Mouse (Mus musculus) neural tube, embryonic 14.5 days (tissue): Measurements from ENCODE around the gene Map3k14. TPM values are rescaled to one million over a fixed set of nuclear protein-coding genes. Genes with fewer than 3 reads are reported as not detected.

Source experiments
- ATAC-seq: fragments of 200-750 bp; cut with Nextera tagmentation; 2 replicates; pipeline ENCODE4 v1.8.0; 2017; ENCODE audit warnings: low read depth, mild to moderate bottlenecking, moderate TSS enrichment, moderate library complexity
- H3K27ac ChIP-seq: fragments of 300-500 bp; sonication (generic); 2 replicates; pipeline ENCODE4 v1.5.1; 2014; ENCODE audit warnings: low read depth, mild to moderate bottlenecking, control low read depth, low read length, moderate library complexity, mixed read lengths
- H3K27me3 ChIP-seq: fragments of 300-500 bp; sonication (generic); 2 replicates; pipeline ENCODE4 v1.6.1; 2014; ENCODE audit warnings: low read length; ENCODE audit not compliant: control insufficient read depth, insufficient read depth
- H3K36me3 ChIP-seq: fragments of 300-500 bp; sonication (generic); 2 replicates; pipeline ENCODE4 v1.6.1; 2014; ENCODE audit warnings: low read length, mixed read lengths; ENCODE audit not compliant: control insufficient read depth, insufficient read depth
- H3K4me1 ChIP-seq: fragments of 300-500 bp; sonication (generic); 2 replicates; pipeline ENCODE4 v1.6.1; 2014; ENCODE audit warnings: low read length; ENCODE audit not compliant: control insufficient read depth, insufficient read depth
- H3K4me2 ChIP-seq: fragments of 300-500 bp; sonication (generic); 2 replicates; pipeline ENCODE4 v1.6.1; 2014; ENCODE audit warnings: mild to moderate bottlenecking, low read depth, low read length, control low read depth
- H3K4me3 ChIP-seq: fragments of 300-500 bp; sonication (generic); 2 replicates; pipeline ENCODE4 v1.5.1; 2014; ENCODE audit warnings: low read depth, low read length, control low read depth, mixed read lengths
- H3K9ac ChIP-seq: fragments of 300-500 bp; sonication (generic); replicated peaks from 2 replicates; pipeline ENCODE4 v1.6.1; 2014; ENCODE audit warnings: low read depth, mild to moderate bottlenecking, control low read depth, low read length, mixed read lengths
- H3K9me3 ChIP-seq: fragments of 300-500 bp; sonication (generic); 2 replicates; pipeline ENCODE4 v1.6.1; 2016; ENCODE audit warnings: low read length; ENCODE audit not compliant: control insufficient read depth
- WGBS: fragments of 180-500 bp; shearing (Covaris S2); extraction: QIAGEN DNeasy Blood & Tissue Kit; methylation state at CpG from one replicate; pipeline ENCODE4 v1.1.7; 2014; 5-methylcytosine and 5-hydroxymethylcytosine counted together
- polyA plus RNA-seq: library from polyadenylated mRNA; unstranded; fragments of >200 nt; fragmentation: Nextera tagmentation; extraction: Ambion mirVana; gene quantifications from 2 replicates; pipeline ENCODE4 v1.2.1, GENCODE M21; 2014

Map3k14 gene
- polyA plus RNA-seq, 1 experiment from 2014 or later: 3.0 TPM

DNA sequence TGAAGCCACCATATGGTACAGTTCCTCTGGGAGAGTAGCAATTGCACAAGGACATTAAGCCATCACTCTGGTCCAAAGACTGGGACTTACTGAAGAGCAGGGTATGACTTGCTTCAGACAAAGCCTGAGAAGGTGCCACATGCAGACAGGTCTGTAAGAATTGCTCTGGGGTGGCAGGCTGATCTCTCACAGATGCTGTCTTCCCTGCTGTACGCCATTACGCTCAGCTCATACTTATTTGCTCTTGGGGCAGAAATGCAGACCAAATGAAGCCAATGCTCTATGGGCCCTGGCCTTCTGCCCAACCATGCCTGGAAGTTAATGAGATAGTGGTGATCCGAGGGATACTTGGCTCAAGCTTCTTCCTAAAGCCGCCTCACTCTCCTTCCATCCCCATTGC, 22.4 kb downstream of the Map3k14 start:
- H3K27ac ChIP-seq: no peak overlapping the region
- WGBS: 79% methylated on average over 4 of the region's 4 CpGs
- peaks cover 6% of the 10 kb centered on the region; the same call in 1 of the 2 replicates for H3K4me1 ChIP-seq
- no peak overlapping the region for H3K4me3 ChIP-seq
- H3K27me3 ChIP-seq: no peaks in the 10 kb centered on the region
- H3K9ac ChIP-seq: no peak overlapping the region
- H3K4me2 ChIP-seq: no peak overlapping the region
- no peaks in the 10 kb centered on the region for H3K9me3 ChIP-seq
- no peak for ATAC-seq
- H3K36me3 ChIP-seq: no peaks in the 10 kb centered on the region

DNA sequence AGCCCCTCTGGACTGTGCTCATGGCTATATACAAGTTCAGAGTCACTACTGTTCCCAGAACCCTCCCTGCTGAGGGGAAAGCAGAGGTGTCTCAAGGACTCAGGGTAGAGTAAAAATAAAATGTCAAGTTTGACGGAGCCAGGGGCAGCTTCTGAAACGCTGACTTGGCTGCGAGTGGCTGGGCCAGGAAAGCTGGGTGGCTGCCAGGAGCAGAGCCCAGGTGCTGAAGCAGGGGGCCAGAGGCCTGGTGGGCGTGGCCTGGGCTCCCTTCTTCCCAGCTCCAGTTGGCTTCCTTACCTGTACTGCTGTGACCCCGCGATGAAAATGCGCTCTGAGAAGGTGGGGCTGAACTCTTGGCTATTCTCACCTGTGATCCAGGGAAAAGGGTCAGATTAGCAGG, 26.5 kb downstream of the Map3k14 start:
- 53% methylated on average over 7 of the region's 7 CpGs for WGBS
- no peaks in the 10 kb centered on the region for H3K9me3 ChIP-seq
- no peak overlapping the region for H3K9ac ChIP-seq
- no peak overlapping the region for H3K4me2 ChIP-seq
- 0 out of 2 replicates have a peak, but pooled peaks cover 6% of the 10 kb centered on the region for H3K36me3 ChIP-seq
- H3K27ac ChIP-seq: no peak overlapping the region
- H3K27me3 ChIP-seq: no peaks in the 10 kb centered on the region
- no peak overlapping the region for H3K4me3 ChIP-seq
- no peak for ATAC-seq
- no peaks in the 10 kb centered on the region for H3K4me1 ChIP-seq

DNA sequence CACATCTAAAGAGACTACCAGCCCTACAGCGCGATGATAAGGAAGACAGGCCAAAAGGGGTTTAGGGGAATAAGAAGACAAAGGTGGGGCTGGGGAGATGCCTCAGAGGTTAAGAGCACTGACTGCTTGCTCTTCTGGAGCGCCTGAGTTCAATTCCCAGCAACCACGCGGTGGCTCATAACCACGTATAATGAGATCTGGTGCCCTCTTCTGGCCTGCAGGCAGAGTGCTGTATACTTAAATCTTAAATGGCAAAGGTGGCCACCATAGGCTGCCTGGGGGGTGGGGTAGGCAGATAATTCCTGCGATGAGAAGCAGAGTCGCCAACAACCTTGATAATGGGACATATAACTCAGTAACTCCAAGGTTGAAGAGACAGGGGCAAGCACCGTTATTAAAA, 29.5 kb downstream of the Map3k14 start:
- H3K27me3 ChIP-seq: no peaks in the 10 kb centered on the region
- ATAC-seq: no peak
- H3K4me1 ChIP-seq: no peaks in the 10 kb centered on the region
- no peak overlapping the region for H3K27ac ChIP-seq
- H3K4me3 ChIP-seq: no peak overlapping the region
- H3K4me2 ChIP-seq: no peak overlapping the region
- H3K9ac ChIP-seq: no peak overlapping the region
- H3K36me3 ChIP-seq: 0 out of 2 replicates have a peak, but pooled peaks cover 6% of the 10 kb centered on the region
- WGBS: 78% methylated on average over 9 of the region's 9 CpGs
- H3K9me3 ChIP-seq: no peaks in the 10 kb centered on the region

DNA sequence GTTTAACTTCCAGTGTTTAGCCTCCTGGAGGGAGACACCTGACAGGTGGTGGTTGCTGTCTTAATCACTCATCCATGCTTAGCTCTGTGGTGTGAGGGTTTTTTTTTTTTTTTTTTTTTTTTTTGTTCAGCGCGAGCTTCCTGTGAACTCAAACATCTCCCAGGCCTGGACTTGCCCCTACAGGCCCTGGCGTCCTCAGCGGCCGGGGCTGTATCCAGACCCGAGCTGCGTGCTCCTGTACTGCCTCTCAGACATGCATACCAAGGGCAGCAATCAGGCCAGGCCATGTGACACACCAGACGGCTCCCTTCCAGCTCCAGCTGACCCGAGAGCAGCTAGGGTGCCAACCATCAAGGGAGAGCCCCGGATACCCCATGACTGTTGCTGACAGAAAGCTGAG, 30.4 kb downstream of the Map3k14 start:
- no peaks in the 10 kb centered on the region for H3K4me1 ChIP-seq
- H3K4me3 ChIP-seq: no peak overlapping the region
- H3K9me3 ChIP-seq: no peaks in the 10 kb centered on the region
- ATAC-seq: no peak
- H3K27me3 ChIP-seq: no peaks in the 10 kb centered on the region
- WGBS: 88% methylated on average over 10 of the region's 10 CpGs
- H3K27ac ChIP-seq: no peak overlapping the region
- 0 out of 2 replicates have a peak, but pooled peaks cover 6% of the 10 kb centered on the region for H3K36me3 ChIP-seq
- H3K4me2 ChIP-seq: no peak overlapping the region
- H3K9ac ChIP-seq: no peak overlapping the region

DNA sequence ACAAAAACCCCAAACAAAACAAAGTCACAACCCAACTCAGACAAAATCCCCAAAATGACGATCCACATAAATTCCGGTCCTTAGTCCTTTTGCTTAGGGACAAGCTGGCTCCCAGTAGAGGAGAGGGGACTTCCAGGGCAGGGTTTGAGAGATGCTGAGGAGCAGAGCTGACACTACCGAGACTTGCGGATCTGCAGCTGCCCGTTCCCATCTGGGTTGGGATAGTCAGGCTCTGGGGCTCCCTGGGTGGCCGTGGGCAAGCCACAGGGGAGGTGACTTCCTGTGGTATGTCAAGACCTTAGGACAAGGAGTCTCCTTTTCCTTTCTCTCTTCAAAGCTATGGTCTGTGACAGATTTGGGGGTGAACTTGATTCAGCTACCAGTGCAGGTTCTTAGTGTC, 30.8 kb downstream of the Map3k14 start:
- Histone ChIP-seq H3K9me3 (no peaks in the 10 kb centered on the region), H3K4me1 (no peaks in the 10 kb centered on the region), H3K4me2 (no peak overlapping the region), H3K9ac (no peak overlapping the region), H3K36me3 (0 out of 2 replicates have a peak, but pooled peaks cover 6% of the 10 kb centered on the region), H3K27me3 (no peaks in the 10 kb centered on the region), H3K27ac (no peak overlapping the region), H3K4me3 (no peak overlapping the region)
- 82% methylated on average over 6 of the region's 6 CpGs for WGBS
- no peak for ATAC-seq

DNA sequence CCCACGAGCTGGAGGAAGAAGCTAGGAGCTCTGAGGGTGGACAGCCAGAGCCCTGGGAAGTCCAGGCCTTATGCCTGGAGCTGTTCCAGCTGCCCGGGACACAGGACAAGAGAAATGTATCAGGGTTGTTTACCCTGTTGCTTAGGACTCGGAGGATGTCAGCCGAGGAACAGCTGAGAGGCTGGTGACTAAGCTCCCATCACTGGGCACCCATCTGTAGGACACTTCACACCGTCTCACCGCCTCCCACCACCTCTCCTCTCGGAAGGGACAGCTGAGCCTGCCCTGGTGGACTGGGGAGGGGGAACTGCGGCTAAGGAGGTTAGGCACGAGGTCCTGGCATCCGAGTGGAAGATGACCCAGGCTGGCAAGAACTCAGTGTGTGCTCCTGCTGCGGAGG, 31.6 kb downstream of the Map3k14 start:
- Histone ChIP-seq H3K27me3 (no peaks in the 10 kb centered on the region), H3K9me3 (no peaks in the 10 kb centered on the region), H3K9ac (no peak overlapping the region), H3K27ac (no peak overlapping the region), H3K4me3 (no peak overlapping the region), H3K4me1 (no peaks in the 10 kb centered on the region), H3K36me3 (peaks cover 9% of the 10 kb centered on the region; the same call in 1 of the 2 replicates), H3K4me2 (no peak overlapping the region)
- WGBS: 77% methylated on average over 11 of the region's 11 CpGs
- no peak for ATAC-seq

DNA sequence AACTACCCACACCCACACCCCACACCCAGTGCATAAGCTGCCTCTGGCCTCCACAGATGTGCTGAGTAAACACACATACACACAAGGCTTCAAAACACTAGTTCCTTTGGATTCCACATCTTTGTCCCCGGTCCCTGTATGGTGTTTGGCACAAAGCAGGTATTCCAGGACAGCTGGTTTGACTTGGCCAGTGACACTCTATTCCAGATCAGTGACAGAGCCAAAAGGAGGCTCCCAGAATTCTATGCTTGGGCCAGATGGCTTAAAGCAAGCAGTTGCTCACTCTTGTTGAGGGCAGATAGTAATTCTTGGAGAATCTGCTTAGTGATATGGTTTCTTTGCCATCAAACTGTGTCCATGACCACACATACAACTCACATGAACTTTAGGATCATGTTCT, 32.8 kb downstream of the Map3k14 start:
- Histone ChIP-seq H3K36me3 (peaks cover 16% of the 10 kb centered on the region), H3K4me3 (no peak overlapping the region), H3K27ac (no peak overlapping the region), H3K4me1 (no peaks in the 10 kb centered on the region), H3K9me3 (no peaks in the 10 kb centered on the region), H3K9ac (no peak overlapping the region), H3K27me3 (no peaks in the 10 kb centered on the region), H3K4me2 (no peak overlapping the region)
- no peak for ATAC-seq
- 66% methylated on average over 1 of the region's 1 CpGs for WGBS

DNA sequence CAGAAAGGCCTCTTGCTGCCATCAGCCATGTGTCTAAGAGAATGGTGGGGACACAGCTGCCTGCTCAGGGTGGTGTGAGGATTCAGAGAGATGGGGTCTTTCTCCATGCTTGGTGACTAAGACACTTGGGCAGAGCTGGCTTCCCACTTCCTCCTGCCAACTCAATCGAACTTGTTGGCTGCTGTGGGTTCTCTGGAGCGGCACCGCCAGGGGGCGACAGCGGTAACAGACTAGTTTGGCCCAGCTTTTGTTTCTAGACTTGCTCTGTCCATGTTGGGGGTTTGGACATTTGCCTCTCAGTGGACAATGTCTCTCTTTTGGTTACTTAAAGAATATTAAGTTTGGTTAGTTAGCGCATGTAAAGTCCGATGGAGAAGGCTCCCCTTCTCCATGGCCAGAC, 34.3 kb downstream of the Map3k14 start:
- no peak overlapping the region for H3K9ac ChIP-seq
- H3K36me3 ChIP-seq: peaks cover 14% of the 10 kb centered on the region
- no peak for ATAC-seq
- no peak overlapping the region for H3K27ac ChIP-seq
- H3K4me1 ChIP-seq: no peaks in the 10 kb centered on the region
- no peak overlapping the region for H3K4me3 ChIP-seq
- H3K9me3 ChIP-seq: no peaks in the 10 kb centered on the region
- no peaks in the 10 kb centered on the region for H3K27me3 ChIP-seq
- H3K4me2 ChIP-seq: no peak overlapping the region
- 36% methylated on average over 7 of the region's 7 CpGs for WGBS

DNA sequence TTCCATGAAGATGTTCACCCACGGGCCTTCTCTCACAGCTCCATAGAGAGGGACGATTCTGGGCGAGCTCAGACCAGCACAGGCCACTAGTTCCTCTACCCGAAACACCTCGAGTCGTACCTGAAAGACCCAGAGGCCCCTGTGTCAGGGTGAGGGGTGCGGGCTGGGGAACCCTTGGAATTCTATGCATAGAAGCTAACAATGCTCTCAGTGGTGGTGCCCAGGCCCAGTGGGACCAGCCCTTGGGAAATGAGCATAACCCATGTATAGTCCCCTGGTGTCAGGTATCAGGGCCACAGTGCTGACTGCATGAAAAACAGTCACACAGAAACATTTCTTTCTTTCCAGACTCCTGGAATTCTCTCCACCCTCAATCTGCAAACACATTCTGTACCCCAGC, 35.9 kb downstream of the Map3k14 start:
- WGBS: 97% methylated on average over 7 of the region's 7 CpGs
- no peak overlapping the region for H3K4me2 ChIP-seq
- ATAC-seq: no peak
- H3K9ac ChIP-seq: no peak overlapping the region
- no peak overlapping the region for H3K4me3 ChIP-seq
- no peaks in the 10 kb centered on the region for H3K9me3 ChIP-seq
- H3K36me3 ChIP-seq: peaks cover 28% of the 10 kb centered on the region
- H3K27ac ChIP-seq: no peak overlapping the region
- no peaks in the 10 kb centered on the region for H3K27me3 ChIP-seq
- H3K4me1 ChIP-seq: no peaks in the 10 kb centered on the region

DNA sequence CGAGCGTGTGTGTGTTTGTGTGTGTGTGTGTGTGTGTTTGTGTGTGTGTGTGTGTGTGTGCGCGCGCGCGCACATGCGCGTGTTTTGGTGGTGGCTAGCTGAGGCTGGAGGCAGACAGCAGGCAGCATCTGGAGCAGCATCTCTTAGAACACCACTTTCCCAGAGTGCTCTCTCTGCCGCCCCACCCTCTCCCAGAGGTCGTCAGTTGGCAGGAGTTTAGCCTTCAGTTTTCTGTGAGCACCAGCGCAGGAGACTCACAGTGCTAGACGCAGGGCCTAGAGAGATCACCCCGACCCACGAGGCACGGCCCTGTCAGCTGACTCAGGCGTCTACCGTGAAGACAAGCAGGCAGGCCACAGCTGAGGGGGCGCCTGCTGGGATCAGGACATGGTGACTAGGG, 36.6 kb downstream of the Map3k14 start:
- H3K9me3 ChIP-seq: no peaks in the 10 kb centered on the region
- H3K9ac ChIP-seq: no peak overlapping the region
- no peak overlapping the region for H3K27ac ChIP-seq
- H3K27me3 ChIP-seq: no peaks in the 10 kb centered on the region
- WGBS: 90% methylated on average over 19 of the region's 19 CpGs
- H3K4me2 ChIP-seq: no peak overlapping the region
- no peak for ATAC-seq
- peaks cover 30% of the 10 kb centered on the region for H3K36me3 ChIP-seq
- no peak overlapping the region for H3K4me3 ChIP-seq
- no peaks in the 10 kb centered on the region for H3K4me1 ChIP-seq
